Mouse (Mus musculus): Measurements from ENCODE around the gene Aacs. TPM values are rescaled to one million over a fixed set of nuclear protein-coding genes. Genes with fewer than 3 reads are reported as not detected.
"Not testable (repeated sequence)": the region's sequence is repeated elsewhere in the genome, so short reads cannot be mapped to it uniquely, and the experiment has no call there.

Aacs gene
- total and polyA plus RNA-seq, 2 experiments from 2014 or later: 77.3 to 124 TPM

GRCm38 (mm10) chr5:125482474-125482873, 6.9 kb downstream of the Aacs start:
- Histone ChIP-seq H3K4me2 (ENCODE audit: low read depth, low read length) (no peak overlapping the region), H3K9ac (replicated peaks; ENCODE audit: low read length) (no peak overlapping the region), H3K36me3 (ENCODE audit: insufficient read depth, low read length) (peaks cover 20% of the 10 kb centered on the region; the same call in 1 of the 2 replicates), H3K9me3 (ENCODE audit: low read length) (no peaks in the 10 kb centered on the region), H3K27me3 (ENCODE audit: insufficient read depth, low read length) (no peaks in the 10 kb centered on the region), H3K4me1 (ENCODE audit: insufficient read depth, low read length) (peaks cover 9% of the 10 kb centered on the region), H3K27ac (no peak overlapping the region), H3K4me3 (ENCODE audit: low read length) (no peak overlapping the region)
- DNase-seq (ENCODE audit: low spot score): no peak
- 93% methylated on average over 7 of the region's 7 CpGs for WGBS
- TF ChIP-seq CTCF (IDR thresholded peaks at IDR 0.05; ENCODE audit: low read depth): no peak
- no peak for ATAC-seq

- H3K4me2 ChIP-seq (ENCODE audit: low read depth, low read length): no peak overlapping the region
- H3K4me3 ChIP-seq (ENCODE audit: low read length): no peak overlapping the region
- H3K36me3 ChIP-seq (ENCODE audit: insufficient read depth, low read length): peaks cover 20% of the 10 kb centered on the region; the same call in 1 of the 2 replicates
- no peak overlapping the region for H3K9ac ChIP-seq (replicated peaks; ENCODE audit: low read length)
- WGBS: 85% methylated on average over 5 of the region's 6 CpGs
- TF ChIP-seq CTCF (IDR thresholded peaks at IDR 0.05; ENCODE audit: low read depth): no peak
- DNase-seq (ENCODE audit: low spot score) (no peak), ATAC-seq (no peak)
- no peak overlapping the region for H3K27ac ChIP-seq
- no peaks in the 10 kb centered on the region for H3K9me3 ChIP-seq (ENCODE audit: low read length)
- no peaks in the 10 kb centered on the region for H3K27me3 ChIP-seq (ENCODE audit: insufficient read depth, low read length)
- H3K4me1 ChIP-seq (ENCODE audit: insufficient read depth, low read length): 0 out of 2 replicates have a peak, but pooled peaks cover 5% of the 10 kb centered on the region
Measured at GRCm38 (mm10) chr5:125483712-125484611, 8.3 kb downstream of the Aacs start.

- Histone ChIP-seq H3K4me3 (ENCODE audit: low read length) (no peak overlapping the region), H3K4me1 (ENCODE audit: insufficient read depth, low read length) (0 out of 2 replicates have a peak, but pooled peaks cover 5% of the 10 kb centered on the region), H3K9me3 (ENCODE audit: low read length) (no peaks in the 10 kb centered on the region), H3K36me3 (ENCODE audit: insufficient read depth, low read length) (peaks cover 20% of the 10 kb centered on the region; the same call in 1 of the 2 replicates), H3K9ac (replicated peaks; ENCODE audit: low read length) (no peak overlapping the region), H3K27me3 (ENCODE audit: insufficient read depth, low read length) (no peaks in the 10 kb centered on the region), H3K4me2 (ENCODE audit: low read depth, low read length) (no peak overlapping the region), H3K27ac (no peak overlapping the region)
- TF ChIP-seq CTCF (IDR thresholded peaks at IDR 0.05; ENCODE audit: low read depth): no peak
- DNase-seq (ENCODE audit: low spot score) (no peak), ATAC-seq (no peak)
- 86% methylated on average over 4 of the region's 4 CpGs for WGBS
Measured at GRCm38 (mm10) chr5:125485031-125485778, 9.6 kb downstream of the Aacs start.

DNA sequence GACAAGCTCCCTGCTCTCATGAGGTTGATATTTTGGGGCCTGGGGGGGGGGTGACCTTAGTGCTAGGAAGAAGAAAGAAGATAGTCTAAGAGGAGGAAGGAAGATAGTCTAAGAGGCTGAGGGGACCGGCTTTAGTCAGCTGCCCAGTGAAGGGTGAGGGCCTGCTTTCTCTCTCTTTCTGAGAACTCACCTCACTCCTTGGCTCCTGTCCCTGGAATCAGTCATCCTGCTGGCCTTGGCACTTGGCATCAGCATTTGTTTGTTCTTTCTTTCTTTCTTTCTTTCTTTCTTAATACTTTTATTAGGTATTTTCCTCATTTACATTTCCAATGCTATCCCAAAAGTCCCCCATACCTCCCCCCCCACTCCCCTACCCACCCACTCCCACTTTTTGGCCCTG, 10.5 kb downstream of the Aacs start:
- Histone ChIP-seq H3K9me3 (ENCODE audit: low read length) (no peaks in the 10 kb centered on the region), H3K36me3 (ENCODE audit: insufficient read depth, low read length) (peaks cover 22% of the 10 kb centered on the region; the same call in 1 of the 2 replicates), H3K4me3 (ENCODE audit: low read length) (no peak overlapping the region), H3K27me3 (ENCODE audit: insufficient read depth, low read length) (no peaks in the 10 kb centered on the region), H3K27ac (no peak overlapping the region), H3K4me1 (ENCODE audit: insufficient read depth, low read length) (0 out of 2 replicates have a peak, but pooled peaks cover 5% of the 10 kb centered on the region), H3K4me2 (ENCODE audit: low read depth, low read length) (no peak overlapping the region), H3K9ac (replicated peaks; ENCODE audit: low read length) (no peak overlapping the region)
- no peak for DNase-seq (ENCODE audit: low spot score)
- no peak for ATAC-seq
- TF ChIP-seq CTCF (IDR thresholded peaks at IDR 0.05; ENCODE audit: low read depth): no peak
- WGBS: 53% methylated on average over 1 of the region's 1 CpGs

- no peak overlapping the region for H3K4me3 ChIP-seq (ENCODE audit: low read length)
- H3K27me3 ChIP-seq (ENCODE audit: insufficient read depth, low read length): no peaks in the 10 kb centered on the region
- H3K27ac ChIP-seq: peak overlapping the region; percentile 77
- H3K36me3 ChIP-seq (ENCODE audit: insufficient read depth, low read length): peaks cover 23% of the 10 kb centered on the region; the same call in 1 of the 2 replicates
- no peak overlapping the region for H3K9ac ChIP-seq (replicated peaks; ENCODE audit: low read length)
- H3K4me1 ChIP-seq (ENCODE audit: insufficient read depth, low read length): 0 out of 2 replicates have a peak, but pooled peaks cover 5% of the 10 kb centered on the region
- H3K9me3 ChIP-seq (ENCODE audit: low read length): no peaks in the 10 kb centered on the region
- DNase-seq (ENCODE audit: low spot score): peak; percentile 87
- H3K4me2 ChIP-seq (ENCODE audit: low read depth, low read length): no peak overlapping the region
- no peak for TF ChIP-seq CTCF (IDR thresholded peaks at IDR 0.05; ENCODE audit: low read depth)
- WGBS: 29% methylated on average over 11 of the region's 11 CpGs
- ATAC-seq: peak; percentile 86
Measured at GRCm38 (mm10) chr5:125487375-125488115, 11.9 kb downstream of the Aacs start.

GRCm38 (mm10) chr5:125488116-125488455, 12.5 kb downstream of the Aacs start:
- Histone ChIP-seq H3K27ac (peak overlapping the region; percentile 77), H3K4me1 (ENCODE audit: insufficient read depth, low read length) (0 out of 2 replicates have a peak, but pooled peaks cover 5% of the 10 kb centered on the region), H3K27me3 (ENCODE audit: insufficient read depth, low read length) (no peaks in the 10 kb centered on the region), H3K36me3 (ENCODE audit: insufficient read depth, low read length) (peaks cover 17% of the 10 kb centered on the region; the same call in 1 of the 2 replicates), H3K9me3 (ENCODE audit: low read length) (no peaks in the 10 kb centered on the region), H3K9ac (replicated peaks; ENCODE audit: low read length) (no peak overlapping the region), H3K4me2 (ENCODE audit: low read depth, low read length) (no peak overlapping the region), H3K4me3 (ENCODE audit: low read length) (no peak overlapping the region)
- DNase-seq (ENCODE audit: low spot score): peak; percentile 46
- WGBS: 50% methylated on average over 4 of the region's 4 CpGs
- peak; percentile 39; the same call in 1 of the 2 replicates for TF ChIP-seq CTCF (IDR thresholded peaks at IDR 0.05; ENCODE audit: low read depth)
- ATAC-seq: no peak; the same call in 1 of the 2 replicates

- DNase-seq (ENCODE audit: low spot score); H3K4me2 ChIP-seq (ENCODE audit: low read depth, low read length); ATAC-seq; H3K27ac ChIP-seq; H3K4me1 ChIP-seq (ENCODE audit: insufficient read depth, low read length); H3K27me3 ChIP-seq (ENCODE audit: insufficient read depth, low read length); H3K9ac ChIP-seq (replicated peaks; ENCODE audit: low read length); H3K4me3 ChIP-seq (ENCODE audit: low read length); H3K9me3 ChIP-seq (ENCODE audit: low read length): not testable (repeated sequence)
- peaks cover 11% of the 10 kb centered on the region; the same call in 1 of the 2 replicates for H3K36me3 ChIP-seq (ENCODE audit: insufficient read depth, low read length)
- WGBS: 92% methylated on average over 5 of the region's 5 CpGs
Measured at GRCm38 (mm10) chr5:125488953-125489352, 13.3 kb downstream of the Aacs start.

Data from hindbrain, postnatal 0 days (tissue).